Mouse (Mus musculus) hindlimb bud, embryonic 11.5 days (tissue): Measurements from ENCODE around the gene Kcng4.

Experiments used
- DNase-seq: peaks from one replicate; pipeline ENCODE4 v3.0.0-alpha.2; 2012; ENCODE audit warnings: low read depth, low spot score; ENCODE audit errors: extremely low spot score

Kcng4 gene

GRCm38 (mm10) chr8:119642960-119643359 is 7.5 kb upstream of the Kcng4 start:
- DNase-seq, result no peak

DNA sequence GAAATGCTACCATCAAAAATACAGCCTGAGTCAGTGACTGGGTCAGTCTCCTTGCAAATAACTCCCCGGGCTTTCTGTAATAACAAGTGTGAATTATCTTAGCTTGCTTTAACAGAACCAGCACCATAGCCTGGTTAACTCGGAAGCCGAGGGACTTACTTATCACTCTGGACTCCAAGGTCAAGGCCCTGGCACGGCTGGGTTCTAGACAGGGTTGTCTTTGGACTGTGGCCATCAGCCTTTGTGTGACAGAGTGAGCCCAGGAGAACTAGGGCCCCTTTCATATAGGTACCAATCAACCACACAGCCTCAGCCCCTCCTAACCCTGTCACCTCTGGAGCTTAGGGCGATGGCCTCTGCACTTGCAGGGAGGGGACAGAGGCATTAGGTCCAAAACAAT is 5.6 kb upstream of the Kcng4 start:
- DNase-seq, result no peak

DNA sequence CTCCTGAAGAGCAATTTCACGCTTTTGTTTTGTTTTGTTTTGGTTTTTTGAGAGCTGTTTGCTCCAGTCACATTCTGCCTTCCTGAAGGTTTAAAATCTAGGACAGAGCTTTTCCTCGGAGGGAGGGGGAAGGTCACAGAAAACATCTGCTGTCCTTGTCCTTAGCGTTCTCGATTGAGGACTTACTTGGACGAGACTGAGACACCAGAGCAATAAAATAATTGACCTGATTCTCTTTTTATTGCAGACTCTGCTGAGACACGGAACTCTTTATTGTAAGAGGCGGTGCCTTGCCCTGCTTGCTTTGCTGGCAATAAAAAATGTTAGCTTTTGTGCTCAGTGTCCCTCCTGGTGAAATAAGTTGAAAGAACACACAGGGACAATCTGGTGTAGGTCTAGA is 4.3 kb upstream of the Kcng4 start:
- DNase-seq, result no peak

- no peak for DNase-seq
Measured at GRCm38 (mm10) chr8:119638261-119638660, 2.8 kb upstream of the Kcng4 start.

DNA sequence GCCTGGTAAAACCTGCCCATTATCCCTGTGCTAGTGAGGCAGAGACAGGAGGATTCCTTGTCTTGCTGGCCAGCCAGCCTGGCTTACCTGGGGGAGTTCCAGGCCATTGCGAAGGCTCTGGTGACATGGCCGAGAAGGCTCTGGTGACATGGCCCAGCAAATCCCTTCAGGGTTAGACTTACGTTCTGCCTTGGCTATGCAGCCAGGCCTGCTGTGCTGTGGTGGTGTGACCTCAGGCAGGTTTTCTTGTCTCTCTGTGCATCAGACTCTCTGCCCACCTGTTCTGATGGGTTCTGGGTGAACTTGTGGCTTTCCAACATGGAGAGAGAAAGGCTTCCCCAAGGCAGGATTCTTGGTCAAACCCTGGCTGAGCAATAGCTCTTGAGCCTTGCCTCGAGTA is 1.9 kb upstream of the Kcng4 start:
- no peak for DNase-seq

GRCm38 (mm10) chr8:119636766-119637165 is 1.3 kb upstream of the Kcng4 start:
- DNase-seq, result no peak

GRCm38 (mm10) chr8:119635958-119636357 is 478 bp upstream of the Kcng4 start:
- no peak for DNase-seq

DNA sequence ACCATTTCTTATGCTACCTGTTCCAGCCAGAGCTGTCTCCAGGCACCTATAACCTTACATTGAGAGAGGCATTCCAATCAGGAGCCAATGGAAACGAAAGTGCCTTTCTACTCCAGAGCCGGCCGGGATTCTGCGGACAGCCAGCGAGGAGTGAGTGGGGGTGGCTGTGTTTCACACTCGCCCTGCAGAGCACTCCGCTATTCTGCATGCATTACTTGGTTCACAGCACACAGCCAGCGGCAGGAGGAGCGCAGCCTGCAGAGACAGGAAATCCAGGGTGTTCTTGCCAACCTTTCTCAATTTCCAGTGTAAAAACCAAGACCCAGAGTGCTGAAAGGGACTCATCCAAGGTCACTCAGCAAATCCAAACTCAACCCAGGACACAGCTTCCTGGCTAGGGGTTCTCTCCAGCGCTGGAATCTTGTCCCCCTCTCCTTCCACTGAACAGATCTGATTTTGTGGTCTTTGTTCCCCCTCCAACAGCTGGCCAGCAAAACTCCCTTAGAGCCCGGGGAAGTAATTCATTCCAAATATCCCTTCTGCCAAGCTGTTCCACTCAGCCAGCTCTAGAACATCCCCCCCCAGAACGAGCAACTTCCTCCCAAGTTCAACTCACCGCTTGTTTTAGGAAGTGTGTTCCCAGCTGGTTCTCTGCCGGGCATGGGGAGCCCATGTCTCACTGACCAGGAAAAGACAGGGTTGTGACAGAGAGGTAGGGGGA is 704 bp downstream of the Kcng4 start:
- DNase-seq, result no peak

- no peak for DNase-seq
Measured at GRCm38 (mm10) chr8:119632909-119633308, 2.6 kb downstream of the Kcng4 start.

DNA sequence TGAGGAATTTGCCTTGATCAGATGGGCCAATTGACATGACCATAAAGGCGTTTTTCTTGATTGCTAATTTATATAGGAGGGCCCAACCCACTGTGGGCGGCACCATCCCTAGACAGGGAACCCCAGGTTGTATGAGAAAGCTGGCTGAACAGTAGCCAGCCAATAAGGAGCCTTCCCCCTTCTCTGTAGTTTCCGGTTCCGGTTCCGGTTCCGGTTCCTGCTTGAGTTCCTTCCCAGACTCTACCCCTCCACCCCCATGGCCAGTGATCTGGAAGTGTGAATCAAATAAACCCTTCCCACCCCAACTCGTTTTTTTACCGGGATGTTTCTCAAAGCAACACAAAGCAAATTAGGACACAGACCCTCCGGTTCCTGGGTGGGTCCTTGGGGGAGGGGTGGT is 3.2 kb downstream of the Kcng4 start:
- DNase-seq, result no peak

- DNase-seq, result no peak
Measured at GRCm38 (mm10) chr8:119630841-119631240, 4.6 kb downstream of the Kcng4 start.

DNA sequence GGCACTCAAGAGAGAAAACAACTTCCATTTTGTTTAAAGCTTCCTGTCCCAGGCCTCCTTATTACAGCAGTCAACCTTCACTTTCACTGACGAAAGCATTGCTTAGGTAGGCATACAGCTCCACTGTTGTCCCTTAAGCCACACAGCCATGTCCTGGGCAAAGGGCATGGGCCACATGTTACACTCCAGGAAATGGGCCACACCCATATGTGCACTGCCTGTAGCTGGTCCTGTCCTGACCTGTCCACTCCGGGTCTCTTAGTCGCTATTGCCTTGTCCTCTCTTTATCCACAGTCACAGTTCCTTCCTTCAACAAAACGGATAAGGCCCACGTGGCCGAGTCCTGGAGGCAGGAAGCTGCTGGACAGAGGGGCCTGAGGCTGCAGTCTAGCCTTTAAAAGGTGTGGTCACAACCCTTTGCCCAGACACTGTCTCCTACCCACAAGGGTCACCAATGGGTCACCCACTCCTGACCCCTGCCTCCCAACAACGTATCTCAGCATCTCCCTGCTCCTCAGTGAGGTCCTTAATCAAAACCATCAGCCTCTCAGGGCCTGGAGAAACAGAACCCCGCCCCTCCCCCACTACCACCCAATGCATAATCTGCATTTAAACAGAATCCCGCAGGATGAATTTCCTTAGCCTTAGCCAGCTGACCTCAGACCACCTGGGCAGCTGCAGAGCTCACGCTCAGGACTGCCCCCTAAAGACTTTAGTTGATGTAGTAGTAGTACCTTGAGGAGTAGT is 7.7 kb downstream of the Kcng4 start:
- no peak for DNase-seq

- no peak for DNase-seq
Measured at GRCm38 (mm10) chr8:119627199-119627598, 8.3 kb downstream of the Kcng4 start.

GRCm38 (mm10) chr8:119625788-119626187 is 9.7 kb downstream of the Kcng4 start:
- DNase-seq, result no peak

DNA sequence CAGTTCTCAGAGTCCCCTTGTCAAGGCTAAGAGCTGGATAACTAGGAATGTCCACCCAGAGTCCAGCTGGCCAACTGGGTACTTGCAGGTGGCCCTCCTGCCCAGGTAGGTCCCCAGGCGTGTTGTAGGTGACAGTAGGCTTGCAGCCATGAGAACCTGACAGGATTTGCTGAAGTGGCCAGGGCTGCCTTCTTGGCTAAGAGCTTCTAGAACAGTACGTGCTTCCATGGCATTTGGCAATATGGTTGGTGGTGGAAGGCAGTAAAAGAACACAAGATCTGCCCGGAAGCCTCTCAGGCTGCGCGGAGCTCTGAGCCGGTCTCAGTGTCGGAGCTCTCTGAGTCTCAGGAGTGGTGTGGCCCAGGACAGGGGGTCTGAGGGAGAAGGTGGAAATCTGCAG is 10.6 kb downstream of the Kcng4 start:
- no peak for DNase-seq

DNA sequence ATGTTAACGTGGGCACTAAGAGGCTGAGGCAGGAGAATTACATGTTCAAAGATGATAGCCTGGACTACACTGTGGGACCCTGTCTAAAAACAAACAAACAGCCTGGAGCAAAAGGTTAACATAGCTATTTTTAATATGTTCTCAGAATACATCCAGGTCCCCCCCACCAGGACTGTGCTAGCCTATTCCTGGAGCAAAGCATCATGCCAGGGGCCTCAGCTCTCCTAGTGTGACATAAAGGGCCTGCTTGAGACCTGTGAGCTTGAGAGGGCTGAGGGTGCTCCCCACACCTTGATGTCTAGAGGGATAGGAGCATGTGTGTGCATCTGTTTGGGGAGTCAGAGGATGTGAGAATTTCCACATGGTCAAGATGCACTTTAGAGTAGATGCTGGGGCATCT is 11.7 kb downstream of the Kcng4 start:
- no peak for DNase-seq

DNA sequence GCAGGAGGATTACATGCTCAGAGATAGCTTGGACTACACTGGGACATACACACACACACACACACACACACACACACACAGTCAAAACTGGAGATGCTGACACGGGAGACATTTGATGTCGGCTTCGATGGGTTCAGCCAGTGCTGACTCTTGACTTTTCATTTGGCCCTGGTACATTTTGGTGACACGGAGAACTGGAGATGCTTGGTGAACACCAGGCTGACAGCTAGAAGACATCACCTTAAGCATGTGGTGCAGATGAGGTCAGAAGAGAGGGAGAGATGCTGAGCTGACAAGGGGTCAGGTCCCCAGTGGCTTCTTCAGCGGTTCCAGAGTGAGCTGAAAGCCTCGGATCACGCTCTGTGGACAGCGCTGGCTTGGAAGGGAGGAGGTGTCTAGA is 12.4 kb downstream of the Kcng4 start:
- no peak for DNase-seq

- DNase-seq, result no peak
Measured at GRCm38 (mm10) chr8:119622555-119622954, 12.9 kb downstream of the Kcng4 start.

- no peak for DNase-seq
Measured at GRCm38 (mm10) chr8:119620848-119621465, 14.5 kb downstream of the Kcng4 start.

- DNase-seq, result no peak
Measured at GRCm38 (mm10) chr8:119620116-119620840, 15.2 kb downstream of the Kcng4 start.

- DNase-seq, result no peak
Measured at GRCm38 (mm10) chr8:119618887-119619286, 16.6 kb downstream of the Kcng4 start.

DNA sequence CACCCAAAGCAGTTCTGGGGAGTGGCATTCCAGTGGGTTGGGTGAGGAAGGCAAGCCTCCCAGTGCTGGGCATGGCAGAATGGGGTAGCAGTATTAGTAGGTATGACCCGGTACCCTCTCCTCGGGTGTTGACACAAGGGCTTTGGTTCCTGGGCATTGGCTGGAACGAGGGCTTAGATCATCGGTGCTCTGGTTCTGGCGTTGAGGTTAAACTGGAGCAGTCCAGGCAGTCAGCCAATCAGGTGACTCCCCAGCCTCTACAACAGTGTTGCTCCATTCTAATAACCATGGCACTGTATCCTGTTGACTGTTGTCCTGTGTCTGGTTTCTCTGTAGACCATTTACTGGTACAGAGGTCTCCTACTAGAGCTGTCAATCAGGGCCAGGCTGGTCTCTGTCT is 17.9 kb downstream of the Kcng4 start:
- no peak for DNase-seq
